Mouse (Mus musculus) kidney, postnatal 10 days (tissue): ENCODE measurements around the gene Plcb1.

ENCODE experiments used
- DNase-seq: peaks from one replicate; pipeline ENCODE4 v3.0.0; 2021; ENCODE audit warnings: mixed read lengths

Plcb1 gene

DNA sequence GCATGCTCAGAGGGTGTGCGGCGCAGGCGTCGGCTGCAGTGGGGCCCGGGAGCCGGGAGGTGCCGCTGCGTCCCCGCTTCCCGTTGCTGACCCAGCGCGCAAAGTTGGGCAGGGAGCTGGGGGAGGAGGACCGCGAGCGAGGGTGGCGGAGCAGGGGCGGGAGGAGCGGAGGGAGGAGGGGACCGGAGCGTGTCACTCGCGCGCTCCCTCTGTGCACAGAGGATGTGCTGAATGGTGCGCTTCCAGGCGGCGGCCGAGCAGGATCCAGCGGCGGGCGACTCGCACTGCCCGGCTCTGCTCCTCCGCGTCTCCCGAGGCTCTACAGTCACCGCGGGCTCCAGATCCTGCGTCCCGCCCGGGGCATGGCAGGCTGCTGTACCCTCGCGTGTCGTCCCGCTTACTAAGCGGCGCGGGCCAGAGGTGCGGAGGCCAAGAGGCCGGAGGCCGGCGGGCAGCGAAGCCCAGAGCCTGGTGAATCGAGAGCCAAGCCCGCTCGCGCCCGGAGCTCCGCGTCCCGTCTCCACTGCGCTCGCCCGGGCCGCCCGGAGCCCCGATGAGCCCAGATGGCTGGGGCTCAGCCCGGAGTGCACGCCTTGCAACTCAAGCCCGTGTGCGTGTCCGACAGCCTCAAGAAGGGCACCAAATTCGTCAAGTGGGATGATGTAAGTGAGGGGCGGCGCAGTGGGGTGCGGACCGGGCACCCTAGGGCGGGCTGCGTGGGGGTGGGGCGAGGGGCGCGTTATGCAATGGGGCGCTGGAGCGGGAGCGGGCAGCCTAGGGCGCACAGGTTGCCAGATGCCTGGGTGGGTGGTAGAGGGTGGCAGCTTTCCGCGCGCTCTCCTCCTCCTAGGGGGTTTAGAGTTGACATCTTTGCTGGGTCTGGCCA, at the start of gene Plcb1:
Plcb1 (plus strand) TSS at position 98 of the 886 bp plus-strand sequence.
- DNase-seq, result peak; percentile 94

DNA sequence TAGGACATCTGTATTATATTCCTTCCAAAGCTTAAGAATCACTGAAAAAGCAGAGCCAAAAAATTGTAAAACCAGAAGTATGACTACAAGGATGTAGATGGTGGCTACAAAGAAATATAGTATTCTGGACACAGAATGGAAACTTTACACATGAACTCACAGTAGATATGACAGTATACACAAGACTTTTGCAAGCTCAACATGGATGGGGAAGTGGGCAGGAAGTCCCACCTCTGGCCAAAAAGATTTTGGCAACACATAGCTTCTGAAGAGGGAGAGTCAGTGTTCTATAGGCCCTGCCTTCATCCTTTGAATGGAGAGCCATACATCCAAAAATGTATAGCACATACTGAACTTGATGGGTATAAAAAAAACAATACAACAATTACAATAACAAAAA, 30.3 kb upstream of the Plcb1 start:
- no peak for DNase-seq

DNA sequence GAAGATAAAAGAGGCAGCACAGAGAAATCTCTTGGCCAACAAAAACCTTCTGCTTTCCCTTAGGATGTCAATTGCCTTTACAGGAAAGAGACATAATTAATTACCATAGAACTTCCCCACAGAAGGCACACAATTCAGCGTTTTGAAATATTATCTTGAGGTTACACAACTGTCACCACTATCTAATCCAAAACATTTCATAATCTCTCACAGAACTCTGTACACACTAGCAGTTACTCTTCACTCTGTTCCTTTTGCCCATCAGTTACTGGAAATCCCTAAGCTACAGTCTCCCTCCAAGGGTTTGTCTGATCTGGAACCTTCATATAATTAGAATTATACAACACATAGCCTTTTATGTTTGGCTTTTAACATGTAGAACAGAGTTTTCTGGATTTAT, 29.8 kb upstream of the Plcb1 start:
- no peak for DNase-seq

DNA sequence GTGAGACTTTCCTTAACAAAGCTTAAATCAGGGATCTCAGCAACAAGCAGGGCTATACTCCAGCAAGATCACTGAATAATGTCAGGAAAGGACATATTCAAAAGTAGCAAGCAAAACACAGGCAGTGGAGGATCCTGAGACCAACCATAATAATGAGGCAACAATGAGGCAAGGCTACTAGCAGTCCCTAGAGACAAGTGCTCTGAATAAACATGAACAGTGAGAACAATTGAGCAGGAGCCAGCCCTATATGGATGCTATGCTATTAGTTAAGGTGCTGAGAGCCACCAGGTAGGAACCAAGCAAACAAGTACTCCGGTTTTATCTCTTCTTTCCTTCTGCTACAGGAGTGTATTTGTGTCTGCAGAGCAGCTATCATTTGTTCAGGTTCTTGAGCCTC, 24.8 kb upstream of the Plcb1 start:
- DNase-seq, result no peak

DNA sequence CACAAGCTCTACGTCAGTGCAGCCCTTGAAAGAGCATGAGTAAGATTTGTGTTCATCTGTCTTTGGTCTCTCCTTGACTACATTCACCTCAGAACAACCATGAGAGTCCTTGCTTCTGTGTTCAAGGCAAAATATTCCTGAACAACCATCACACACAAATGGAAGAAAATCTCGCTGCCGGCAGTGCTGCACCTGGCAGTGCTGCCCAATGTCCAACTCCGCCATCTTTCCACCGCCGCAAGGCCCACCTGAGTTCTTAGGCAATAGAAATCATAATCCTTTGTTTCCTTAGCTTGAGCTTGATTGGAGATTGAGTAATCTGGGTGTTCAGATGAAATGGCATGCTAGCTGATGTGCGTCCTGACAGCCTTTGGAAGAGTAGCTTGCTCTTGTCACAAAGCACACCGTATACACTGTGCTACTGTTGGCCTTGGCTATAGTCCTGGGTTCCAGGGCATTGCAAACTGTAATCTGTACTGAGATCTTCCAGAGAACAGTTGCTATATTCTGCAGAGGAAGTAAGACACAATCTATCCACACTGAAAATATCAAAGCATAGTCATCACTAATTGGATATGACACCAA, 22.4 kb upstream of the Plcb1 start:
- no peak for DNase-seq

DNA sequence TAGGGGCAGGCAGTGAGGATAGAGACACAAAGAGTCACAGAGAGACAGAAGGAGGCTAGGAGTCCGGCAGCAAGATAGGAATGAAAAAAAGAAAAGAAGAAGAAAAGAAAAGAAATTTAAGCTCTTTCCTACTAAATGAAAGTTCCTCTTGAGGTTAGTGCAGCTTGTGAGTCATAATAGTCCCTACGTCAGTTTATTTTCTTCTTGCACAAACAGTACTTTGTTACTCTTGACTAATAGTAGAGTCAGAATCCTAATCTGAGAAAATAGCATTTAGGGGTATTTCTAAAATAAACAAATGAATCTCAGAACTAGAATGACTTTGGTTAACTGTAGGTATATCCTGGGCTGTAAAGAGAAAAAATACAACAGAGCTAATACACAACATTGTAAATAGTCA, 21.4 kb upstream of the Plcb1 start:
- no peak for DNase-seq

DNA sequence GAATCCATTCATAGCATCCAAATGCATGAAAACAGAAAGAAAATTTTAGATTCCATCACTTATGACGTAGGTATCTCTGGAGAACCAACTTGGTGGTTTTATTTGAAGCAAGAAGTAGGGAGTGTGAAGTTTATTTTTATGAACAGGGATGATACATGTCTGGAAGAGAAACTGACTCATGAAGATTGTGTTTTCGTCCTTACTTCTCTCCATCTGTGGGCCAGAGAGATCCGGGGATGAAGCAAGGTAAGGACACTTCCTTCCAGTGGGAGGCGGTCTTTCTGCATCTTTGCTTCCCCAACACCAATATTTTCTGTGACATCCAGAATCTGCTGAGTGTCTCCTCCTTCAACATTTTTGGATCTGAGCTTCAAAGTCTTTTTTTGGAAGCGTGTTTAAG, 6.0 kb upstream of the Plcb1 start:
- no peak for DNase-seq

DNA sequence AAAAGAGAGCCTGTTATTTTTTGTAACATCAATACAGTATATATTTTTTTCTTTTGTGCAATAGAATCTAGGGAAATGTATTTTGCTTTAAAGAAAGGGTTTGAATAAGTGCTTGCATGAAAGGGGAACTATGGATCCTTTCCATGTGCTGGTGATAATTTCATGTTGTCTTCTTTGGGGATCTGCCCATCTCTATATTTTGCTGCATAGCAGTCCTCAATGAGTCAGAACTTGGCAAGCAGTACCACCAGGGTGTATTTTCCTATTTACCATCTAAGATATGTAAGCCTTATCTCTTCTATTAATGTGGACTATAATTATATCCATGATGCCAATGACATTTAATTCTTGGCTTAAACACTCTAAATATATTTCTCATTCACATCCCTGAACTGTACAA, 5.6 kb upstream of the Plcb1 start:
- DNase-seq, result no peak

DNA sequence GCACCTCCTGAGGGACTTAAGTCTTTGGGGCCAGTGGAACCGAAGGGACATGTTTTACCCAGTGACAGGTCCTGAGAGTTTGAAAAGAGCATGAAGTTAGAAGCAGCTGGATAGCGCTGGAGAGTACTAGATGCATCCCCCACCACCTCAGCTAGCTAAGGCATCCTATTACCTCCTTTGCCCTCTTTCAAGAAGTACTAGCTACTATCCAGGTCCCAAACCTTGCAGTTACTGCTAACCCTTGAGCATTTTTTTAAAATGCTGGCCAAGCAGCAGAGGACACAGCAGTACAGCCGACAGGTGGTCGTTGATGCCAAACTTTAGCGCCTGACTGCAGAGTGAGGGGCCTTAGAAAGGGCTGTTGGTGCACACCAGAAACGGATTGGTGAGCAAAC, 986 bp downstream of the Plcb1 start:
- no peak for DNase-seq

DNA sequence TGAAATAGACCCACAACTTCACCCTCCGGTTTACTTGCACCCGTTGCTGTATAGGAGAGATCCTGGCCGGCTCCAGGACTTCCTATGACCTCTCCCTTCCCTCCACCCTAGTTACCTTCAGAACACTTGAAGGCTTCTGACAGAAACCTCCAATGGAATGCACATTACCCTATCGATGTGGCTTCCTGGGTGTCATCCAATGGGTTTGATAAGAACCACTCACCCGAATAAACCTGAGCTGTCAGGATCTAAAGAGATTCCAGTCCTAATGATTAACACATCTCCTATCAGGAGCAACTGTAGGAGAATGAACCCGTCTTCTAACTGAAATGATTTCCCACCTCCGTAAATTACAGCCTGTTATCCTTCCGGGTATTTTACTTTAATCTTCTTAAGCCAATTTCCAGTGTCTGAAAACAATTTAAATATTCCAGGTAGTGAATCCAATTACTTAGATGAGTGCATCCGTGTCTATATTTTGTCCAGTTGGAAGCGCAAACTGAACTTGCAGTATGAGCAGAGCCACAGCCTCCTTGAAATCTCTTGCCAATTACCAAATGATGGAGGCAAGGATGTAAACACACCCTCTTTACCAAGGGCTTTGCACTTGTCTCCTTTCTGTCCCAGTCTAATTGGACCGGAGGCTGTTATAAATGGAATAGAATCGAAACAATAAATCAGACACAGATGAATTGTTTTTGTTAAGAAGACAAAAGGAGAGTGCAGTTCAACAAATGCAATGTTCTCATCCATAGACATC, 1.6 kb downstream of the Plcb1 start:
- DNase-seq, result no peak

DNA sequence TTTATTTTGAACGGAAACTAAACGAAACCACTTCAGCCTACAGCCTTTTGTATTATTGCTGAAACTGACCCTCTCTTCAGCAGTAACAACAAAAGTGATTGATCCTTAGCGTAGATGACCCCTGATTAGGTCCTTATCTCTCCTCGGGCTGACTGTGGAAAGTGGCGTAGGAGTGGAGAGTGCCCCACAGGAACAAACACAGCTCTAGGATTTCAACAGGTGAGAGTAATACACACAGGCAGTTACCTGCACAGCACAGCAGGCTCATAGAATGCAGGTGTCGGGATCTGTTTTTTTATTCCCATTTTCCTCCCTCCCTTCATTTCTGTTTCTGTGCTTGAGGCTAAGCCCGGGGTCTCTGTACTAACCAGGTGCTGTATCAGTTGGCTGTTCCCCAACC, 7.1 kb downstream of the Plcb1 start:
- DNase-seq, result no peak

DNA sequence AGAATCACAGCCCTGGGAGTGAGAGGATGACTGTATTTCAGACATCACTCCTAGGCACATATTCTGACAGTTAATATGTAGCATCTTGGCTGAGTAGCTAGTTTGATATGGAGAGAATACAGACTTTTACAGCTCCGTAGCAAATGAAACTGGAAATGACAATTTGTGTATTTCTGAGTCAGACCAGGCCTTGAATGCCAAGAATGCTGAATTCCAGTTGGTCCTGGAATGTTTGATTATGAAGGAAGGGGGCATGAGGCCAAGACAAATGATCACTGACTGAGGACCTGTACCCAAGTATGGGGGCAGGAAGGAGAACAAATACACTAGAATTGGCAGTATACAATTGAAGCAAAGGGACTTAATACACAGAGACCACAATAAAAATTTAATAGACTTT, 14.4 kb downstream of the Plcb1 start:
- no peak for DNase-seq

DNA sequence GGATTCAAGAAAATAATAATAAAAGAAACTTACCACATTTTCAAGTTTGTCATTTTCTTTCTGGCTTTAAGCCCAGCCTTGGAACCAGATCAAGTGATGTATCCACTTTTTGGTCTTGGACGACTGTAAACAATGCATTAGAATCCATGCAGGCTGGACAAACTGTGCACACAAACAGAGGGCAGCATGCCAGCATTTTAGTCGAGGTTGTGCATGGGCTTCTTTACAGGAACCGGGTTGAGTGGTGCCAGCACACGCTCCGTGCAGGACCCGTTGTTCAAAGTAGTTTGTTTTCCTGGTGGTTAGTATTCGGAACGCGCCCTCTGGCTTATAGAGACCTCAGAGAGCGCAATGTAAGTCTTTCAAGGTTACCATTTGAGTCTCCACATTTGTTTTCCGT, 30.5 kb downstream of the Plcb1 start:
- DNase-seq, result peak; percentile 71

DNA sequence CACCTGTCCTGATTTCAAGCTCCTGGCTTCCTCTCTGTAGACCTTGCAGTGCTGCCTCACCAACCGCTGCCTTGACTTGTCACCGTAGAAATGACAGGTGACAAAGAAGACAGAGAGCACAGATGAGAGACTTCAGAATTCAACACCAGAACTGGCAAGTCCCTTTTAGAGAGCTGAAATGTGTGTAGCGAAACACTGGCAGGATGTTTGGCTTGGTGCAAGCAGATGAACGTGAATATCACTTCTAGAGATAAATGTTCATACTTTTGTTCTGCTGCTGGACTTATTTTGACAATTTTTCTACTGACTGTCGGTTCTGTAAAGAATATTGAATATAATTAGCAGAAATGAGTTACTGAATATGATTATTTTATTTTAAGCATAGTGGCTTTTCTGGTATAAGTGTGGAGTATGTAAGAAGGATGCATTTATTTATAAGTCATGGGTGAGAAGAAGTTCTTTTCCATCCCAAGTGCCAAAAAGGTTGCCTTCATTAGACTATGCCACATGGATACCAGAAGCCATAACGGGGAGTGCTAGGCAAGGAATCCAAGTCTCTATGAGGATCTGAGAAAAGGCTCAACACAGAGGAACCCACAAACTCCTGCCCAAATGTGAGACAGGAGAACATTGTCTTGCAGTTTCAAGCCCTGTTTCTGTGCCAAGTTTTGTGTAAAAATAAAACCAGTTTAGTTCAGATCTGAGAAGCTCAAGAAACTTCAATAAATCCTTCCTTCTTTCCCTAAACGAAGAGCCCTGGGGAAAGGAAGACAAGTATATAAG, 31.4 kb downstream of the Plcb1 start:
- no peak for DNase-seq

DNA sequence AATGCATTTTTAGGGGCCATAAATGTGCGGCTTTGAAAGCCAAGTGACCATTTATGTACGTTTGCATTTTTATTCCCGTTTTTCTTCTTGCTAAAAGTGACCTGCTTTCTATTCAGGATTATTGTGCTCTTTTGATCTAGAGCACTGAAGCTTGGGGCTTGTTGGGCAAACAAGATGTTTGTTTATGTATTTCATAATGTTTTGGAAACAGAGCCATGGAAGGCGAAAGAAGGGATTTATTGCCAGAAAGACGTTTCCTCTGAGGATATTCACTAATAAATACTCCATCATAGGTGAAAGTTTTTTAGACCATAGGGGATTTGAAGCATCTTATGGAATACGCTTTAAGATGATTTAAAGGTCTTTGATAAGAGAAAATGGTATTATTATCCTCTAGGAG, 35.3 kb downstream of the Plcb1 start:
- DNase-seq, result no peak

DNA sequence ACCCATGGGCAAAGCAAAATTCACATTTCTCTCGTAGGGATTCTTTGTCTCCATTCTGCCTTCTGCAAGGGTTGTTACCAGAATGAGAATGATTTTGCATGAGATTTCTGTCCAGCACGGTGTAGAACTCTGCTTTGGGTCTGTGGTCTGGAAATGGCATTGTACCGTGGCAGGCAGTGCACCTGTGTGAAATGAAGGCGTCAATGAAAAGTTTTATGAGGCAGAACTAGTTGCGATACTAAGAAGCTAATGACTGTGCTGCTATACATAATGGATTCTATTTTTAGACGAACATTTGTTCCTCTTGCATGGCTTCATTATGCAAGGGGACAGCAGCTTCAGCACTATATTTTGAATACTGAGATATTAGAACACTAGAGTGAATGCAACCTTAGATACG, 39.8 kb downstream of the Plcb1 start:
- DNase-seq, result no peak

DNA sequence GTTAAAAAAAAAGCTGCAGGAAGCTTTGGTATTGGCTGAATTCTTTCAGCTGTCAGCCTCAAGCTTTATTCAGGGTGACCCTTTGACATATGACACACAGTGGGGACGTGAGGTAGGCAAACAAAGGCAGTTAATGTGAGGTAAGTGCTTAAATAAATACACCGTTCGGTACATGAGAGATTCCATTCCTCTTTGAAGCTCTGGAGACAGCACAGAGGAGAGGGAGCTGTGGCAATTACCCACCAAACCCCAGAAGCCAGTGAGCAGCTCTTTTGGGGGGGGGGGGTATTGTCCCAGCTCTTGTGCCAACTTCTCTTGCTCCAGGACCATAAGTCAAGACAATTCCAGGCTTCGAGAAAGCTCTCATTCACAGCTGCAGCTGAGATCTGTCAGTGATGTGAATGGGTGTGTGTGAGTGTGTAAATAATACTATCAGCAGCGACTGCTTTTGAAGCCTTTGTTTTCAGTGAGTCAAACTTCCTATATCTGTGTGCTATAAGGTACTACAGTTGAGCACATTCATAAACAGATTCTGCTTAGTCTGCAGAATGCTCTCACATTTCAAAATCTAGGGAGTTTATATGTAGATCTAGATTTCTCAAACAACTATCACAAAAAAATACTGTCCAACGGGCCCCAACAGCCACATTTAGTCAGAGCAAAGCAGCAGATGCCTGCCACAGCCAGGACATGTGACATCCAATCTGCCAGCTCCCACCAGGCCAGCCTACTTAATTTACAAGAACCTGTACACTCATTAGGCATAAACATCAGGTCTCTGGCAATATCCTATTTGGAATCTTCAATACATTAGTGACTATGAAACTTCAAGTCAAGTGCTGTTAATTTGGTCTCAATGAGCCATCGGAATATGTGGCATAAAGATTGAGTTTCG, 40.5 kb downstream of the Plcb1 start:
- no peak for DNase-seq

DNA sequence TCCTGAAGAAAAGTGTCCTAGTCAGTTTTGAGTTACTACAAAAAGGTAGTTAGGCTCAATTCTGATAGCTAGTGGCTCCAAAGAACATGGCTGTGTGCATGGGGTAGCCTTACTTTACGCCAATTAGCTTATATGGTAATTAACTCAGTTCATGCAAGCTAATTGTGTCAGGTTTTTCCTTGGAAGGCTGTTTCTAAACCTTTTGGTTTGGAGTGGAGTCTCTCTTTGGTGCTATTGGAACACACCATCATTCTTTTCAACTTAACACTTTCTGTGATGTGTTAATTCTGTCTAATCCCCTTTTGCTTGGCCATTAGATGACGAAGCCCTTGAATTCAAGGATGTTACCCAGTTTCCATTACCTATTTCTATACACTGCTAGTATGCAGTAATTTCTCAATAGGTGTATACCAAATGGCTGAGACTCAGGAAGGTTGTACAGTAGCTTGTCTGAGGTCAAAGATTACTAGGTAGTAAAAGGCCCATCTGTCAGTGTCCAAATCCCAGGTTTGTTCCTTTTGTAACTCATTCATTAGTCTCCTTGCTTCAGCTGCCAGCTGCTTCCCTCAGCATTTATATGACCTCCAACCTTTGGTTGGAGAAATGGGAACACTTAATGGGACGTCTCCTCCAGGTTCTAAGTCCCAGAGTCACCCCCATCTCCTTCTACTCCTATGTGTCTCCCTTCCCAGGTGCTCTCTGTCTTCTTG, 42.1 kb downstream of the Plcb1 start:
- no peak for DNase-seq

DNA sequence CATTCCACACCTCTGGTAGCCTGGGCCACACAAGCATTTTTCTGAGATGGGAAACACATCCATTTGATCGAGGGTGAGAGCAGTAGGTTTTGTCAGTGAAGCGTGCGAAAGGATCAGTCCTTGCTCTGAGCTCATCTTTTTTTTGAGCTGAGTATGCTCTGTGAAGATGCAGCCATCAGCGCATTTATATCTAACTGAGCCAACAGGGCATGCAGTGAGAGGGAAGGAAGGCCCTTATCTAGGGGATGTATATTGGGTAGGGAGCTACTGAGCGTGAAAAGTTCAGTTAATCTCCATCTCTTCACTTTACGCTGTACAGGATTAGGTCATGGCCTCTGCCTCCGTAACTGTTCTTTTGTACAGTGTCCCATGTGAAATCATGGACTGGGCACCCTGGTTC, 46.0 kb downstream of the Plcb1 start:
- no peak for DNase-seq

DNA sequence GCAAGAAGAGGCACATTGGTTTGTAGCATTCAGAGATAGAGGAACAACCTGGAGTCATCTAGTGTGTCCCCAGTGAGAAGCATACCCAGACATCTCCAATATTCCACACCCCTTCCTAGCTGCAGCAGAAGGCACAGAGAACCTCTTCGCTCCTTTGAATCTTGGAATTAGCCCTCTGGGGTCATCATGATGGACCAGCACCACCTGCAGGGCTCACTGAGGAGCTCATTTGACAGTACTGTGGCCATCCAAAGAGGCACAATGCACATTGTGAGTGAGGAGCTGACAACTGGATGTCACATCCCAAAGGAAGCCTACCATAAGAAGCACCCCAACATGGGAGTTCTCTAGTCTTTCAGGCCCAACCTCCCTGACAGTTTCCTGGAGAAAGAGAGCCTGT, 50.2 kb downstream of the Plcb1 start:
- peak; percentile 25 for DNase-seq

DNA sequence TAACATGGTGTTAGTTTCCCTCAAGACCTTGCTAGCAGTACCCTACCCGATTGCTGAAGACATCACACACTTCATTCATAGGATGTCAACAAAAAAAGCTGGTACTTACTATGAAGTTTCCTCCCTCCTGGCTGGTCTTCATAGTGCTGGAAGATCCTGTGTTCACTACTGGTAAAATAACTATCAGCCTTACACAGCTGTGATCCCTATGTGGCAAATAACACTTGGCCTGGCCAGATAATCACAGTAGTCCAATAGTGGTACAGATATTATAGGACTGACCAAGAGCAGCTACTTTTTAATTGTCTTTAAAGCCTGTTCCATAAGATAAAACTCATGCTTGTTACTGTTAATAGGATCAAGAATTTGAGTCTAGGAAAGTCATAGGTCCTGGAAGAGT, 52.3 kb downstream of the Plcb1 start:
- DNase-seq, result no peak
